Mouse (Mus musculus) hindbrain, embryonic 15.5 days (tissue): ENCODE data around the gene Rgs7. TPM values are rescaled to one million over a fixed set of nuclear protein-coding genes. Genes with fewer than 3 reads are reported as not detected.

Experiments
- ATAC-seq: fragments of 200-750 bp; cut with Nextera tagmentation; 2 replicates; pipeline ENCODE4 v1.8.0; 2017; ENCODE audit warnings: low read depth, moderate number of reproducible peaks, moderate TSS enrichment; ENCODE audit not compliant: low FRiP score
- H3K27ac ChIP-seq: fragments of 300-500 bp; sonication (generic); replicated peaks from 2 replicates; pipeline ENCODE4 v1.5.1; 2015; ENCODE audit warnings: mild to moderate bottlenecking, inconsistent platforms
- H3K27me3 ChIP-seq: fragments of 300-500 bp; sonication (generic); 2 replicates; pipeline ENCODE4 v1.6.1; 2015; ENCODE audit warnings: control low read depth, inconsistent platforms
- H3K36me3 ChIP-seq: fragments of 300-500 bp; sonication (generic); 2 replicates; pipeline ENCODE4 v1.6.1; 2015; ENCODE audit warnings: control low read depth, inconsistent platforms
- H3K4me1 ChIP-seq: fragments of 300-500 bp; sonication (generic); replicated peaks from 2 replicates; pipeline ENCODE4 v1.6.1; 2015; ENCODE audit warnings: control low read depth, inconsistent platforms
- H3K4me2 ChIP-seq: fragments of 300-500 bp; sonication (generic); 2 replicates; pipeline ENCODE4 v1.6.1; 2015; ENCODE audit warnings: moderate library complexity, mild to moderate bottlenecking, inconsistent platforms
- H3K4me3 ChIP-seq: fragments of 300-500 bp; sonication (generic); 2 replicates; pipeline ENCODE4 v1.5.1; 2015; ENCODE audit warnings: mild to moderate bottlenecking, inconsistent platforms
- H3K9ac ChIP-seq: fragments of 300-500 bp; sonication (generic); 2 replicates; pipeline ENCODE4 v1.6.1; 2015; ENCODE audit warnings: inconsistent platforms
- H3K9me3 ChIP-seq: fragments of 300-500 bp; sonication (generic); 2 replicates; pipeline ENCODE4 v1.6.1; 2016; ENCODE audit warnings: control low read depth, inconsistent platforms
- WGBS: fragments of 180-500 bp; shearing (Covaris S2); methylation state at CpG from one replicate; pipeline ENCODE4 v1.1.7; 2015; 5-methylcytosine and 5-hydroxymethylcytosine counted together
- polyA plus RNA-seq: library from polyadenylated mRNA; unstranded; fragments of >200 nt; fragmentation: Nextera tagmentation; extraction: Ambion mirVana; gene quantifications from 2 replicates; pipeline ENCODE4 v1.2.1, GENCODE M21; 2015

Rgs7 gene
- polyA plus RNA-seq, 1 experiment from 2014 or later, result 42.6 TPM

GRCm38 (mm10) chr1:175290072-175290471 lies 202.2 kb downstream of the Rgs7 start:
- no peak for ATAC-seq
- H3K9ac ChIP-seq, result no peak overlapping the region
- H3K4me3 ChIP-seq, result no peak overlapping the region
- no peaks in the 10 kb centered on the region for H3K27me3 ChIP-seq
- H3K4me2 ChIP-seq, result no peak overlapping the region
- no peaks in the 10 kb centered on the region for H3K36me3 ChIP-seq
- H3K27ac ChIP-seq, result no peak overlapping the region
- 92% methylated on average over 1 of the region's 1 CpGs for WGBS
- H3K4me1 ChIP-seq, result no peaks in the 10 kb centered on the region
- H3K9me3 ChIP-seq, result no peaks in the 10 kb centered on the region

GRCm38 (mm10) chr1:175262341-175262740 lies 230.0 kb downstream of the Rgs7 start:
- H3K27ac ChIP-seq, result no peak overlapping the region
- H3K27me3 ChIP-seq, result no peaks in the 10 kb centered on the region
- H3K4me1 ChIP-seq, result 0 out of 2 replicates have a peak, but pooled peaks cover 4% of the 10 kb centered on the region
- no peak overlapping the region for H3K4me2 ChIP-seq
- no peaks in the 10 kb centered on the region for H3K36me3 ChIP-seq
- H3K4me3 ChIP-seq, result no peak overlapping the region
- H3K9ac ChIP-seq, result no peak overlapping the region
- no peak for ATAC-seq
- H3K9me3 ChIP-seq, result no peaks in the 10 kb centered on the region

- Histone ChIP-seq H3K9me3 (no peaks in the 10 kb centered on the region), H3K27me3 (no peaks in the 10 kb centered on the region), H3K9ac (no peak overlapping the region), H3K4me2 (no peak overlapping the region), H3K4me3 (no peak overlapping the region), H3K4me1 (peaks cover 4% of the 10 kb centered on the region; the same call in 1 of the 2 replicates), H3K36me3 (no peaks in the 10 kb centered on the region), H3K27ac (no peak overlapping the region)
- WGBS, result 69% methylated on average over 1 of the region's 1 CpGs
- ATAC-seq, result no peak
Observed at GRCm38 (mm10) chr1:175259374-175259773, 232.9 kb downstream of the Rgs7 start.

DNA sequence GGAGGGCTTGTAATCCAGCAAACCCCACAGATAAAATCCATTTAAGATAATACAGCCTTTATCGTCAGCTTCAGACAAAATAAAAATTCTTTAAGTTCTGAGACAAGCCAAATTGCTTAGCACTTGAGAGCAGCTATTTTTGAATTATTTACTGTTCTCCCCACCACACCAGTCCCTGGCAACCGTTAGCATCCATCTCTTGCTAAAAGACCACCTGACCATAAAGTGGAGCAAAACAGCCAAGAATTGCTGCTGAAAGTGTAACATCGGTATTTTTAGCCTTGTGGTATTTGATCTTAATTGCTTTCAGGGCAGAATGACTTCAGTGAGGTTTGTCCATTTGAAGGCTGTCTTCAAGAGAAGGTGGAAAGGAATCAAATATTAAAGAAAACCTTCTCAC lies 237.1 kb downstream of the Rgs7 start:
- Histone ChIP-seq H3K9ac (no peak overlapping the region), H3K4me1 (peaks cover 4% of the 10 kb centered on the region; the same call in 1 of the 2 replicates), H3K36me3 (no peaks in the 10 kb centered on the region), H3K9me3 (no peaks in the 10 kb centered on the region), H3K27ac (no peak overlapping the region), H3K27me3 (no peaks in the 10 kb centered on the region), H3K4me2 (no peak overlapping the region), H3K4me3 (no peak overlapping the region)
- no peak for ATAC-seq
- 70% methylated on average over 3 of the region's 3 CpGs for WGBS

DNA sequence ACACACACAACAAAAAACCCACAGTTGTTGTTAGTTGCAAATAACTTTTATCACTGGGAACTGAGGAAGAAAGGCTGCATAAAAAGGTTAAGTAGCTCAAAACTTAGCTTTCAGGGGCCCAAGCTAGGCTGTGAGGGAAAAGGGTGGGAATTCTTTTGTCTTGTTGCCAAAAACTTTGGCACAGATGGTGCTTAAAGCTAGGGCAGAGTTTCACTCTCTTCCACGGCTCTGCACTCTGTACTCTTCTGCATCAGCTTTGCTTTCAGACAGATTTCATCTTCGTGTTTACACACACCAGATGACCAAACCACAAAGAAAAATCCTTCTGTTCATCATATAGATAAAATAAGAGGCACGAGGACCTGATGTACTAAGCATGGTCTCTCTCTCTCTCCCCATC lies 237.6 kb downstream of the Rgs7 start:
- Histone ChIP-seq H3K9me3 (no peaks in the 10 kb centered on the region), H3K4me2 (no peak overlapping the region), H3K9ac (no peak overlapping the region), H3K27ac (no peak overlapping the region), H3K4me1 (peaks cover 4% of the 10 kb centered on the region; the same call in 1 of the 2 replicates), H3K36me3 (no peaks in the 10 kb centered on the region), H3K27me3 (no peaks in the 10 kb centered on the region), H3K4me3 (no peak overlapping the region)
- ATAC-seq, result peak; percentile 48; the same call in 1 of the 2 replicates
- 50% methylated on average over 3 of the region's 3 CpGs for WGBS

GRCm38 (mm10) chr1:175242135-175242534 lies 250.2 kb downstream of the Rgs7 start:
- no peaks in the 10 kb centered on the region for H3K4me1 ChIP-seq
- H3K4me2 ChIP-seq, result no peak overlapping the region
- no peaks in the 10 kb centered on the region for H3K27me3 ChIP-seq
- ATAC-seq, result no peak
- no peak overlapping the region for H3K4me3 ChIP-seq
- 81% methylated on average over 5 of the region's 5 CpGs for WGBS
- H3K9me3 ChIP-seq, result no peaks in the 10 kb centered on the region
- no peak overlapping the region for H3K27ac ChIP-seq
- H3K9ac ChIP-seq, result no peak overlapping the region
- no peaks in the 10 kb centered on the region for H3K36me3 ChIP-seq

DNA sequence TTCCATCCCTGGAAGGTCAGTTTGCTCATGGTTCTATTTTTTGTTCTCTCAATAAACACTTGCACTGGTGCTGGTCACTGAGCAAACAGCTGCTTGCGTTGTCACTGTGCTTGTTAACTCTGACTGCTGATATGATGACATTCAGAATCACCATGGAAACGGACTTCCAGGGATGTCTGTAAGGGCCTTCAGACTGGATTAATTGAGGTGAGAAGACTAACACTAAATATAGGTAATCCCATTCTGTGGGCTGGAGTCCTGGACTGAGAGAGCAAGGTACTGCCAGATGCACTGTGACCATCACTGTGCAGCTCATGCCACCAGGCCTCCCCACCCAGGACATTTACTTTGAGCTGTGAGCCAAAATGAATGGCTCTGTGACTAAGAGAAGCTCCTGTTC lies 252.2 kb downstream of the Rgs7 start:
- Histone ChIP-seq H3K27me3 (no peaks in the 10 kb centered on the region), H3K9ac (no peak overlapping the region), H3K27ac (no peak overlapping the region), H3K4me1 (no peaks in the 10 kb centered on the region), H3K4me3 (no peak overlapping the region), H3K9me3 (no peaks in the 10 kb centered on the region), H3K4me2 (no peak overlapping the region), H3K36me3 (no peaks in the 10 kb centered on the region)
- peak; percentile 61 for ATAC-seq
- WGBS, result 63% methylated on average over 2 of the region's 2 CpGs

- Histone ChIP-seq H3K4me3 (no peak overlapping the region), H3K4me2 (no peak overlapping the region), H3K9me3 (no peaks in the 10 kb centered on the region), H3K36me3 (no peaks in the 10 kb centered on the region), H3K27me3 (no peaks in the 10 kb centered on the region), H3K9ac (no peak overlapping the region), H3K4me1 (no peaks in the 10 kb centered on the region), H3K27ac (no peak overlapping the region)
- 76% methylated on average over 3 of the region's 3 CpGs for WGBS
- no peak for ATAC-seq
Observed at GRCm38 (mm10) chr1:175221593-175222500, 270.5 kb downstream of the Rgs7 start.

- Histone ChIP-seq H3K4me1 (no peaks in the 10 kb centered on the region), H3K4me2 (no peak overlapping the region), H3K36me3 (no peaks in the 10 kb centered on the region), H3K27me3 (no peaks in the 10 kb centered on the region), H3K9me3 (no peaks in the 10 kb centered on the region), H3K4me3 (no peak overlapping the region), H3K9ac (no peak overlapping the region), H3K27ac (no peak overlapping the region)
- ATAC-seq, result no peak
- 93% methylated on average over 2 of the region's 2 CpGs for WGBS
Observed at GRCm38 (mm10) chr1:175219563-175219962, 272.7 kb downstream of the Rgs7 start.

- Histone ChIP-seq H3K27ac (no peak overlapping the region), H3K9ac (no peak overlapping the region), H3K27me3 (no peaks in the 10 kb centered on the region), H3K36me3 (no peaks in the 10 kb centered on the region), H3K4me1 (no peaks in the 10 kb centered on the region), H3K4me3 (no peak overlapping the region), H3K4me2 (no peak overlapping the region), H3K9me3 (no peaks in the 10 kb centered on the region)
- WGBS, result 82% methylated on average over 2 of the region's 2 CpGs
- ATAC-seq, result no peak
Observed at GRCm38 (mm10) chr1:175207004-175207403, 285.3 kb downstream of the Rgs7 start.

DNA sequence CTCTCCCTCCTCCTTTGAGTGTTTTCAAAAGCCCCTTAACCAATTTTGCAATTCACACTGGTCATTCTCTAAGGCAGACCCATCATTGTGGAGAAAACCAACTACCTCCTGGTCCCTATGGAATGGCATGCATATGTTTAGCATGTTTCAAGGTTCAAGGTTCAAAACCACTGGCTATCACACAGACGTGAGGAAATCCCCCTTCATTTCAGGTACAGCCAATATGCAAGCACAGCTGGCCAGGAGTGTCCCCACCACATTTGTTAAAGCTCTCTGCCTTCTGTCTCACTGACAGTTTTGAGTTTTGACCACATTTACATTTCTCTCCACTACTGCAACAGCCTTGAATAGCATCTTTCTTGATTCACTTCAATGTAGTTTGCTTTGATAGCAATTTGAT lies 286.7 kb downstream of the Rgs7 start:
- 81% methylated on average over 1 of the region's 1 CpGs for WGBS
- H3K36me3 ChIP-seq, result no peaks in the 10 kb centered on the region
- H3K4me3 ChIP-seq, result no peak overlapping the region
- no peak for ATAC-seq
- no peak overlapping the region for H3K4me2 ChIP-seq
- no peak overlapping the region for H3K9ac ChIP-seq
- no peaks in the 10 kb centered on the region for H3K27me3 ChIP-seq
- H3K27ac ChIP-seq, result no peak overlapping the region
- H3K4me1 ChIP-seq, result no peaks in the 10 kb centered on the region
- H3K9me3 ChIP-seq, result no peaks in the 10 kb centered on the region

- Histone ChIP-seq H3K4me3 (no peak overlapping the region), H3K4me2 (no peak overlapping the region), H3K27me3 (no peaks in the 10 kb centered on the region), H3K27ac (no peak overlapping the region), H3K9me3 (0 out of 2 replicates have a peak, but pooled peaks cover 4% of the 10 kb centered on the region), H3K36me3 (no peaks in the 10 kb centered on the region), H3K4me1 (no peaks in the 10 kb centered on the region), H3K9ac (no peak overlapping the region)
- no peak for ATAC-seq
- WGBS, result 72% methylated on average over 1 of the region's 1 CpGs
Observed at GRCm38 (mm10) chr1:175203544-175203943, 288.8 kb downstream of the Rgs7 start.
